Comparison of ENCODE assay signal across 1 mouse cellular context in the genomic region with DNA sequence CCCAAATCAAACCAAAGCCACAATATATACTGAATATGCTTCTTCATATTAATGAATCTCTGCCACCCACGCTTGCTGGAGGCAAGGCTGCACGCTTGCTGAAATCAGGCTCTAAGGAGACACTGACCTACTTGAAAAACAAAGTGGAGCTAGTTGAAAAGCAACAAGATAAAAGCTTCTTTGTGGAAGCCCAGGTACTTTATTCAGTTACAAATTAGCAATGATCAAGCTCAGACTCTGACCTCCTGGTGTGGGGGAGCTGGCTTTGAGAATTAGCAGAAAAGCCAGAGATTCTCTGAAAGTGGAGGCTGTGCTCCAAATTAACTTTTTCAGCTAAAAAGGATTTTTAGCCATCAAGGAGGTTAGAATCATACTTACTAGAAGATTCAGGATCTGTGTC. TPM values are rescaled to one million over a fixed set of nuclear protein-coding genes. Genes with fewer than 3 reads are reported as not detected.
"Had no signal": no experiment of that assay in that cellular context is flagged by ENCODE, and none has a peak within 500 bp of the region (broad histone marks: within the 10 kb centered on the region; RNA-seq: fewer than 3 reads in every experiment).

No protein-coding gene starts in this region.

RNA-seq across cellular contexts. Expression of a gene that starts 52.3 kb away (rescaled TPM):
- polyA plus RNA-seq: erythroblast, embryonic 14.5 days had no signal
